Mouse (Mus musculus): ENCODE measurements around the gene Gsdma3.
"Not testable (repeated sequence)": the region's sequence is repeated elsewhere in the genome, so short reads cannot be mapped to it uniquely, and the experiment has no call there.

The Gsdma3 gene

DNA sequence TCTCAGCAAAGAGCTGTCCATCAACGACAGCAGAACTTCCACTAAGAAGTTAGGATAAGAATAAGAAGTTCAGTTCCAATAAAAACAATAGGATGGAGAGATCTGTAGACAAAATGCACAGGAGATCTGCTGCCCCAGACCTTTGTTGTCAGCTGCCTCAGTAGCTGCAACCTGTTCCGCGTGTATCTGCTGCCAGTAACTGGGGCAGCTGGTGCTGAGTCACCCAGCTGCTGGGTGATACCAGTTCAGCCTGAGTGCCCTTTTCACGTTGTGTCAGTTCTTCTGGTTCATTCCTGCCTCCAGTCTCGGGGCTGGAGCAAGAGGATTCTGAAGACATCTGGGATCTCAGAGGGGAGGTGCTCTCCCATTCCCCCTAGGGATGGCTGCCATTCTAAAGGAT lies 45.7 kb downstream of the Gsdma3 start:
- no peak for DNase-seq

DNA sequence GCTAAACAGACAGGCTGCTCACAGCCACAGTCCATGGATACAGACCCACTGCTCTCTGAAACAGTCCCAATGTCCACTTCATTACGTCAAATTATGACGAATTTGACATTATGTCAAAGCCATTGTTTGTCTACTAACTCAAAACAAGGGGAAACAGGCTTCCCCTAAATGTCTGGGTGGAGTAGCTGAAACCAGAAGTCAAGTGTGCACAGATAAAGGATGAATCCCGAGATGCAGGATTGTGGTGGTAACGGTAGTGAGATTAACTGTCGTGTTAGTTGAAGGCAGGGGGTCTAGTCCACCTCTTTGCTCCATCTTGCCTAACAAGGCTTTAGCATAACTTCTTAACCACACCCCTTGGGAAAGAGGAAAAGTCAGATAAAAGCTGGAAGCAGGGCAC lies 46.3 kb downstream of the Gsdma3 start:
- DNase-seq: no peak

DNA sequence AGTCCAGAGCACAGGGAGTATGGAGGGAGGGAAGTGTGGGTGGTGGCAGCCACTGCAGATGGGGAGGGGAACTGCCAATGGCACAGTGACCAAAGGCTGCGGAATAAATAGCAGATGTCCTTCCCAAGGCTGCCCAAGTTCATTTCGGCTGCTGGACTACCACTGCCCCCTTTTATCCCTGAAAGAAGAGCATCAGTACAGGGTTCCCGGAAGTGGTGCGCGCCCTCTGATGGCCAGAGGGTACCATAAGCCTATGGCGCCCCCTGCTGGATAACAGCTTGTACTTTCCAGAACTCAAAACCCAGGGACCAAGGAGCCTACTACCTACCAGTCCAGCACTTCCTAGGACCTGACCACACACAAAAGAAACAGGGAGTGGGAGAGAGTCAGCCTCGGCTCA lies 47.0 kb downstream of the Gsdma3 start:
- peak; percentile 44 for DNase-seq

DNA sequence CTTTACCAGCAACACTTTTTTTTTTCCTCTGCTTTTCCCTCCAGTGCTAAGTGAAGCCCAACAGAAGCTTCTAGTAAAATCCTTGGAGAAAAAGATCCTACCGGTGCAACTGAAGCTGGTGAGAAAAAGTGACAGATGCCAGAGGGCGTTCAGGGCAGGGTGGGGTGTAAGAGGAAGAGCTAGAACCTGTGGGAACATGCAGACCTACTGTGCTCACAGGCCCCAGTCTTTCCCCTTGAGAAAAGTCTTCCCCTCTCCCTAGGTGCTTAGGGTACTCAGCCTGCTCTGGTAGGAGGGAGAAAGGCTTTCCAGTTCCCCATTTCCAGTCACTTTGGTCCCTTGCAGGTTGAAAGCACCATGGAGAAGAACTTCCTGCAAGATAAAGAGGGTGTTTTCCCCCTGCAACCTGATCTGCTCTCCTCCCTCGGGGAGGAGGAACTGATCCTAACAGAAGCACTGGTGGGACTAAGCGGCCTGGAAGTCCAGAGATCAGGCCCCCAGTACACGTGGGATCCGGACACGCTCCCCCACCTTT lies 49.7 kb downstream of the Gsdma3 start:
- DNase-seq: no peak

DNA sequence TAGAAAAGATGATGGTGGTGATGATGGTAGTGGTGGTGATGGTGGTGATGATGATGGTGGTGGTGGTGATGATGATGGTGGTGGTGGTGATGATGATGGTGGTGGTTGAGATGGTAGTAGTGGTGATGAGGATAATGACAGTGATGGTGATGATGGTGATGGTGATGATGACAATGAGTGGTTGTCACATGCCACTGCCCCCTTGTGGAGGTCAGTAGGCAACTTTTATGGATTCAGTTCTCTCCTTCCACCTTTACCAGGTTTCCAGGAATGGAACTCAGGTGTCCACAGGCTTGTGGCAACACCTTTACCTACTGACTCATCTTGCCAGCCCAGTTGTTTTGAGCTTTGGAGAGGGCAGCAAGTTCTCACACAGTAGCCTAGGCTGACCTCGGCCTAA lies 53.9 kb downstream of the Gsdma3 start:
- DNase-seq: no peak

DNA sequence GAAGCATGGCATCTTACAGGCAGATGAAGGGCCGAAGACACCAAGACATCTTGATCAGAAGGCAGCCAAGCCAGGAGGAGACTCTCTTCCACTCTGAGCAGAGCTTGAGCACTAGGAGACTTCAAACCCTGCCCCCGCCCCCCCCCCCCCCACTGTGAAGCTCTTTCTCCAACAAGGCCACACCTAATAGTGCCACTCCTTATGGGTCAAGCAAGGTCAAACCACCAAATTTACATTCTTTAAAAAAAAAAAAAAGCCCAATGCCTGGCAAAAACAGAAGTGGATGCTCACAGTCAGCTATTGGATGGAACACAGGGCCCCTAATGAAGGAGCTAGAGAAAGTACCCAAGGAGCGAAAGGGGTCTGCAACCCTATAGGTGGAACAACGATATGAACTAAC lies 54.4 kb downstream of the Gsdma3 start:
- not testable (repeated sequence) for DNase-seq

DNA sequence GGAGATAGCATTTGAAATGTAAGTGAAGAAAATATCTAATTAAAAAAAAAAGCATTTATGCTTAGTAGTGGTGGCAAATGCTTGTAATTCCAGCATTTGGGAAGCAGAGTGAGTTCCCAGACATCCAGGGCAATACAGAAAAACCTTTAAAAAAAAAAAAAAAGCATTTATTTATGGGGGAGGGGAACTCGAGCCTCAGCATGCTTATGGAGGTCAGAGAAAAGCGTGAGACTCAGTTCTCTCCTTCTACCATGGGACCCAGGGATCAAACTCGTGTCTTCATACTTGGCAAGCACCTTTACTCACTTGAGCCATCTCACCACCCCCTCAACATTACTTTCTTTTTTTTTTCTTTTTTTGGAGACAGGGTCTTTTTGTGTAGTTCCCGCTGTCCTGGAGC lies 55.0 kb downstream of the Gsdma3 start:
- no peak for DNase-seq

DNA sequence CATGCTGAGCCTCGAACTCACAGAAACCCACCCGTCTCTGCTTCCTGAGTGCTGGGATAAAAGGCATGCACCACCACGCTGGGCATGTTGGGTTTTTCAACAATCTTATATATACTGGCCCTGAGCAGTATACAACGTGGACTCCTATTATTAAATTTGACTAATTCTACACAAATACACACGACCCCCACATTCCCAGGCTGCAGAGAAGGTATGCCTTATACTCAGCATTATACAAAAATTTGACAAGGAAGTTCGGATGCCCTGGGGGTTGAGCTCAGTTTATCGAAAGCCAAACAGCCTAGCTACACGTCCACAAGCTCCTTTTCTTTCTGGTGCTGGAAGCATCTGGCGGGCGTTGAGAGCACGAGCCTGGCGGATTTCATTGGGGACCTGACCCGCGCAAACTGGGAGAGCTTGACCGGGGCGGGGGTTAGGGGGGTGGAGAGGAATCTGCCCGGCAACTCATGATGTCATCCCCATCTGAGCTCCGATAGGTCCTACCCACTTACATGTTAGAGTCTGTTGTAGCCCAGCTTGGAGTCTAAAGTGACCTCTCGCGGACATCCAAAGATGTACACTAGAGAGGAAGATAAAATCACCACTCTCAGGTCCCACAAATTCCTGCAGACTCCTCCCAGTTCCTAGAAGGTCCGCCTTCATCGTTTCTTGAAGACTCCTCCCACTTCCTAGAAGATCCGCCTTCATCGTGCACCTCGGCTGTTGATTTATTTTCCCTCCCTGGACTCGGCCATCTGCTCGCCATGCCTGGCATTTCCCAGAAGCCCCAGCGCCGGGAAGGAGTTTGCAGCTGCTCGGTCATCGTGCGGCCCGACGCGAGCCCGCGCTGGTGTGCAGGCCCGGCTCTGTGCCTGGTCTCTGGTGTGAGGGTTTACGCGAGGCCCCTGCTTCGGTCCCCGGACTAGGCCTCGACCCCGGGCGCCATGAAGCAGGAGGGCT lies 55.9 kb downstream of the Gsdma3 start, which contains the start of gene Psmd3:
TSS of gene Psmd3 (plus strand) at position 769 of the 960 bp plus-strand sequence.
- peak; percentile 92 for DNase-seq

DNA sequence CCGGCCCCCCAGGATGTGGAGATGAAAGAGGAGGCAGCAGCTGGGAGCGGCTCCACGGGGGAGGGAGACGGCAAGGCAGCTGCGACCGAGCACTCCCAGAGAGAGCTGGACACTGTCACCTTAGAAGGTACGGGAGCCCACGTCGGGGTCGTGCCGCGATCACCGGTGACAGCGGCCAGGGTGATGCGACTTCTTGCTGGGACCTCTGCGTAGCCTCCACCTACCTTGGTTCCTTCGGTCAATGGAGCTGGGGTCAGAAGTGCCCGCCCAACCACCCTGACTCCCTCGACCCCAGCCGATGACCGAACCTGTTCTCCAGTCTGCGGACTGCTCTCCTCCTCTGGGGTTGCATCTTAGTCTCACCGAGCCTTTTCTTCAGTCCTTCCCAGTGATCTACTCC lies 56.7 kb downstream of the Gsdma3 start:
- no peak for DNase-seq

DNA sequence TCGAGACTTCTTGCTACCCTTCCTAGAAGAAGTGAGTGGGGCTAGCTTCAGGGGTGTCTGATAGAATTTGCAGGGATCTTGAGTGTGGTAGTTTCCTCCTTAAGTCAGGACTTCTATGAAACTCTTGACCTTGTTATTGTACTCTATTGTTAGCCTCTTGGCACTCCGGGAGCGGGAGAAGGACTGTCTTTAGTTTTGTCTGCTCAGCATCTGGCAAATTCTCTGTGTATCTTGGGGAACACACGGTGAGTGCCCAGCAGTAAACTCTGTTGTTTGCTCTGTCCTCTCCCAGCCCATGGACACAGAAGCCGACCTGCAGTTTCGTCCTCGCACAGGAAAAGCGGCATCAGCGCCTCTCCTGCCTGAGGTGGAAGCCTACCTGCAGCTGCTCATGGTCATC lies 59.5 kb downstream of the Gsdma3 start:
- DNase-seq: no peak

DNA sequence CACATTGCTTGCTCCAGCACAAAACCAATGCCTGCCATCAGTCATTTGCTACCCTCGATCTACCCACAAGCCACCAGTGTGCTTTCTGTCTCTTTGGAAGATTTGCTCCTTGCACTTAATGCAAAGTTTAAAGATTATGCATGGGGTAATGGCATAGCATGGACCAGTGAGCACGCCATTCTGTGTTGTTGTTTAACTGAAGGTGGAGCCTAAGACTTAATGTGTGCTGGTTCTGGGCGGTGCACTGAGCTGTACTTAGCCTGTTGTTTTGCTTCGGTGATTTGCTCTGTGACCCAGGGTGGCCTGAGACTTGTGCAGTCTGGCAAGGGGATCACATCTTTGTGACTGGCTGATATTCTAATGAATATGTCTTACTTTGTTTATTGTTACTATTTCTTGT lies 60.8 kb downstream of the Gsdma3 start:
- no peak for DNase-seq
